Comparison of ENCODE assay signal across 23 mouse cellular contexts in the genomic region with DNA sequence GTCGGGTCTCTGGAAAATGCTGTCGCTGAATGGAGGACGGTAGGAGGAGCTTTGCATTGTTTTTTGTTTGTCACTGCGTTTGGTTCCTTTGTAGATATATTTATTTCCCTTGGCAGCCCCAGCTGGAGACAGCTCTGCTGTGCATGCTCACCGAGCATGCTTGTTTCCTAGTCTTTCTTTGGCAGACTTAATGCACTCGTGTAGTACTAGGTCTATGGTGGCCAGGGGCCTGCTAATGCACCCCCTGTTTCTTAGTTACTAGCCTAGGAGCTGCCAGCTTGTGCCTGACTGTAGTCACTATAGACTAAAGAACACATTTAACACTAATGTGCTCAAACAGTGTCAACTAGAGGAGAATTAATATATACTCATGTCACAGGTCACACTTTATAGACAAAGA. TPM values are rescaled to one million over a fixed set of nuclear protein-coding genes. Genes with fewer than 3 reads are reported as not detected.
A peak's percentile ranks its signal among the peaks of the same experiment; 100 is the strongest.
DNase-seq lines count a peak whose midpoint lies in the region; ATAC-seq and TF ChIP-seq lines count a peak whose summit lies in the region.
"Had no signal": no experiment of that assay in that cellular context is flagged by ENCODE, and none has a peak within 500 bp of the region (broad histone marks: within the 10 kb centered on the region; RNA-seq: fewer than 3 reads in every experiment).

No protein-coding gene starts in this region.

- ATAC-seq in hindbrain, embryonic 13.5 days (ENCODE audit: low FRiP score), result peak; percentile 37; the same call in 1 of the 2 replicates
- no peak for ATAC-seq in hindbrain, embryonic 12.5 days (ENCODE audit: low FRiP score)
- no peak for ATAC-seq in kidney, postnatal 0 days (replicated peaks; ENCODE audit: low FRiP score, low read depth)
- ATAC-seq in midbrain, postnatal 0 days (ENCODE audit: low FRiP score), result no peak
- ATAC-seq in stomach, embryonic 16.5 days (ENCODE audit: insufficient read depth, low FRiP score), result peak; percentile 42; the same call in 1 of the 2 replicates
- ATAC-seq: forebrain, embryonic 15.5 days; liver, postnatal 0 days had no signal

- no peaks in the 10 kb centered on the region for H3K36me3 ChIP-seq in hindbrain, embryonic 13.5 days
- peaks cover 22% of the 10 kb centered on the region; the same call in 1 of the 2 replicates for H3K36me3 ChIP-seq in hindbrain, embryonic 12.5 days
- 0 out of 2 replicates have a peak, but pooled peaks cover 3% of the 10 kb centered on the region for H3K36me3 ChIP-seq in kidney, postnatal 0 days (ENCODE audit: insufficient read depth, low read length)
- no peaks in the 10 kb centered on the region for H3K36me3 ChIP-seq in midbrain, postnatal 0 days (ENCODE audit: insufficient read depth, low read length)
- peaks cover 84% of the 10 kb centered on the region for H3K36me3 ChIP-seq in midbrain, embryonic 10.5 days
- no peaks in the 10 kb centered on the region for H3K36me3 ChIP-seq in stomach, embryonic 16.5 days (ENCODE audit: control insufficient read depth, insufficient read depth, low read length)

- H3K4me2 ChIP-seq in hindbrain, embryonic 13.5 days, result no peak overlapping the region
- no peak overlapping the region for H3K4me2 ChIP-seq in hindbrain, embryonic 12.5 days (replicated peaks)
- H3K4me2 ChIP-seq in kidney, postnatal 0 days (ENCODE audit: low read length), result no peak overlapping the region
- H3K4me2 ChIP-seq in midbrain, postnatal 0 days (ENCODE audit: low read depth, low read length, poor library complexity, severe bottlenecking), result no peak overlapping the region
- no peak overlapping the region for H3K4me2 ChIP-seq in stomach, embryonic 16.5 days (ENCODE audit: low read depth, low read length)
- H3K4me2 ChIP-seq: forebrain, embryonic 15.5 days; limb, embryonic 12.5 days; liver, embryonic 11.5 days; midbrain, embryonic 12.5 days had no signal

- no peak for TF ChIP-seq CTCF in kidney, postnatal 0 days (IDR thresholded peaks at IDR 0.05; ENCODE audit: low read depth)
- TF ChIP-seq CTCF in midbrain, postnatal 0 days (IDR thresholded peaks at IDR 0.05), result no peak

- no peaks in the 10 kb centered on the region for H3K9me3 ChIP-seq in hindbrain, embryonic 13.5 days
- H3K9me3 ChIP-seq in hindbrain, embryonic 12.5 days (replicated peaks), result no peaks in the 10 kb centered on the region
- no peaks in the 10 kb centered on the region for H3K9me3 ChIP-seq in kidney, postnatal 0 days (replicated peaks; ENCODE audit: low read length)
- no peaks in the 10 kb centered on the region for H3K9me3 ChIP-seq in midbrain, postnatal 0 days (ENCODE audit: low read length)
- no peaks in the 10 kb centered on the region for H3K9me3 ChIP-seq in midbrain, embryonic 10.5 days (replicated peaks)
- H3K9me3 ChIP-seq in stomach, embryonic 16.5 days (replicated peaks; ENCODE audit: control insufficient read depth, low read length), result no peaks in the 10 kb centered on the region
- H3K9me3 ChIP-seq: embryonic facial prominence, embryonic 10.5 days; forebrain, embryonic 15.5 days; heart, embryonic 10.5 days; limb, embryonic 12.5 days; midbrain, embryonic 12.5 days had no signal

- H3K9ac ChIP-seq in hindbrain, embryonic 13.5 days, result no peak overlapping the region
- H3K9ac ChIP-seq in hindbrain, embryonic 12.5 days, result no peak overlapping the region
- no peak overlapping the region for H3K9ac ChIP-seq in kidney, postnatal 0 days (ENCODE audit: low read depth, low read length)
- H3K9ac ChIP-seq in midbrain, postnatal 0 days (replicated peaks; ENCODE audit: low read length, poor library complexity, severe bottlenecking), result no peak overlapping the region
- no peak overlapping the region for H3K9ac ChIP-seq in stomach, embryonic 16.5 days (ENCODE audit: low read length)
- H3K9ac ChIP-seq: forebrain, embryonic 15.5 days; limb, embryonic 12.5 days; liver, postnatal 0 days; midbrain, embryonic 12.5 days had no signal

- peak; percentile 51 for DNase-seq in kidney, postnatal 0 days (ENCODE audit: low spot score)
- no peak for DNase-seq in kidney, postnatal 14 days
- DNase-seq in midbrain, postnatal 0 days (ENCODE audit: low spot score), result peak; percentile 30
- DNase-seq in midbrain, embryonic 10.5 days (ENCODE audit: low spot score), result no peak
- no peak for DNase-seq in ovary, postnatal 10 days (ENCODE audit: low spot score)
- DNase-seq: adrenal gland, postnatal 10 days; cerebellum, adult 9-11 months; kidney, adult 8-10 months; kidney, postnatal 36 days; layer of hippocampus, postnatal 36 days; liver, postnatal 0 days; right cerebral cortex, postnatal 14 days; thymus, adult 2 months; thymus, postnatal 4 days had no signal

- no peak overlapping the region for H3K27ac ChIP-seq in hindbrain, embryonic 13.5 days
- H3K27ac ChIP-seq in hindbrain, embryonic 12.5 days, result no peak overlapping the region
- 0 out of 2 replicates have a peak overlapping the region, but pooled peaks have one; percentile 16 for H3K27ac ChIP-seq in kidney, postnatal 0 days
- no peak overlapping the region for H3K27ac ChIP-seq in midbrain, postnatal 0 days (ENCODE audit: low read depth, low read length)
- H3K27ac ChIP-seq in midbrain, embryonic 10.5 days (replicated peaks), result no peak overlapping the region
- H3K27ac ChIP-seq in stomach, embryonic 16.5 days (ENCODE audit: low read length), result peak overlapping the region; percentile 56
- H3K27ac ChIP-seq: embryonic facial prominence, embryonic 10.5 days; forebrain, embryonic 15.5 days; heart, embryonic 10.5 days; limb, embryonic 12.5 days; midbrain, embryonic 12.5 days had no signal

- 51% methylated on average over 6 of the region's 6 CpGs for WGBS in hindbrain, embryonic 13.5 days
- WGBS in hindbrain, embryonic 12.5 days, result 73% methylated on average over 6 of the region's 6 CpGs
- 71% methylated on average over 6 of the region's 6 CpGs for WGBS in kidney, postnatal 0 days
- 67% methylated on average over 6 of the region's 6 CpGs for WGBS in midbrain, postnatal 0 days
- WGBS in midbrain, embryonic 10.5 days, result 88% methylated on average over 6 of the region's 6 CpGs
- 69% methylated on average over 6 of the region's 6 CpGs for WGBS in stomach, embryonic 16.5 days

- no peak overlapping the region for H3K4me3 ChIP-seq in hindbrain, embryonic 13.5 days
- H3K4me3 ChIP-seq in hindbrain, embryonic 12.5 days, result no peak overlapping the region
- H3K4me3 ChIP-seq in kidney, postnatal 0 days (replicated peaks; ENCODE audit: low read depth, low read length), result no peak overlapping the region
- H3K4me3 ChIP-seq in midbrain, postnatal 0 days (ENCODE audit: low read depth, low read length), result no peak overlapping the region
- no peak overlapping the region for H3K4me3 ChIP-seq in midbrain, embryonic 10.5 days
- no peak overlapping the region for H3K4me3 ChIP-seq in stomach, embryonic 16.5 days (replicated peaks; ENCODE audit: low read length)
- H3K4me3 ChIP-seq: embryonic facial prominence, embryonic 10.5 days; forebrain, embryonic 15.5 days; heart, embryonic 10.5 days; limb, embryonic 12.5 days; midbrain, embryonic 12.5 days had no signal

- H3K4me1 ChIP-seq in hindbrain, embryonic 13.5 days (replicated peaks), result 0 out of 2 replicates have a peak, but pooled peaks cover 3% of the 10 kb centered on the region
- no peaks in the 10 kb centered on the region for H3K4me1 ChIP-seq in hindbrain, embryonic 12.5 days
- no peaks in the 10 kb centered on the region for H3K4me1 ChIP-seq in kidney, postnatal 0 days (replicated peaks; ENCODE audit: insufficient read depth, low read length)
- H3K4me1 ChIP-seq in midbrain, postnatal 0 days (ENCODE audit: insufficient read depth, low read length), result no peaks in the 10 kb centered on the region
- no peaks in the 10 kb centered on the region for H3K4me1 ChIP-seq in midbrain, embryonic 10.5 days
- H3K4me1 ChIP-seq in stomach, embryonic 16.5 days (ENCODE audit: control insufficient read depth, insufficient read depth, low read length), result no peaks in the 10 kb centered on the region
- H3K4me1 ChIP-seq: embryonic facial prominence, embryonic 10.5 days; forebrain, embryonic 15.5 days; heart, embryonic 10.5 days; limb, embryonic 12.5 days; midbrain, embryonic 12.5 days had no signal

- H3K27me3 ChIP-seq in hindbrain, embryonic 13.5 days, result no peaks in the 10 kb centered on the region
- H3K27me3 ChIP-seq in hindbrain, embryonic 12.5 days, result no peaks in the 10 kb centered on the region
- H3K27me3 ChIP-seq in kidney, postnatal 0 days (ENCODE audit: insufficient read depth, low read length), result no peaks in the 10 kb centered on the region
- no peaks in the 10 kb centered on the region for H3K27me3 ChIP-seq in midbrain, postnatal 0 days (ENCODE audit: insufficient read depth, low read length)
- no peaks in the 10 kb centered on the region for H3K27me3 ChIP-seq in midbrain, embryonic 10.5 days (ENCODE audit: low read depth, poor library complexity, severe bottlenecking)
- H3K27me3 ChIP-seq in stomach, embryonic 16.5 days (ENCODE audit: control insufficient read depth, insufficient read depth, low read length), result no peaks in the 10 kb centered on the region
- H3K27me3 ChIP-seq: forebrain, embryonic 15.5 days; limb, embryonic 12.5 days; midbrain, embryonic 12.5 days had no signal

RNA-seq across cellular contexts. Expression of gene Kif14, which starts 59.7 kb away (rescaled TPM):
- 1.1 and 1.7 TPM in 2 replicates for polyA plus RNA-seq in hindbrain, embryonic 13.5 days (2015; fragmentation: Nextera tagmentation; extraction: Ambion mirVana)
- 5.3 and 6.4 TPM in 2 replicates for polyA plus RNA-seq in hindbrain, embryonic 12.5 days (2016; fragmentation: Nextera tagmentation; extraction: Ambion mirVana)
- 1.7 and 2.0 TPM in 2 replicates for polyA plus RNA-seq in kidney, postnatal 0 days (2015; fragmentation: Nextera tagmentation; extraction: Ambion mirVana)
- total RNA-seq in midbrain, postnatal 0 days (2014; rRNA removed), result 0.71 and 1.0 TPM in 2 replicates
- 0.28 and 0.72 TPM in 2 replicates for polyA plus RNA-seq in midbrain, postnatal 0 days (2015; fragmentation: Nextera tagmentation; extraction: Ambion mirVana)
- 7.1 and 8.3 TPM in 2 replicates for polyA plus RNA-seq in midbrain, embryonic 10.5 days (2016; fragmentation: Nextera tagmentation; extraction: Ambion mirVana)
- 4.3 and 5.2 TPM in 2 replicates for polyA plus RNA-seq in stomach, embryonic 16.5 days (2015; fragmentation: Nextera tagmentation; extraction: Ambion mirVana)

Comparison
In these comparisons a context has a peak if more than half of its experiments do, and no peak if none do; other contexts are left out.
1. ATAC-seq: peak in hindbrain, embryonic 13.5 days (single experiment) and stomach, embryonic 16.5 days (single experiment); none in hindbrain, embryonic 12.5 days (single experiment), kidney, postnatal 0 days (single experiment) and midbrain, postnatal 0 days (single experiment).
2. DNase-seq: peak in kidney, postnatal 0 days (single experiment) and midbrain, postnatal 0 days (single experiment); none in kidney, postnatal 14 days (single experiment), midbrain, embryonic 10.5 days (single experiment) and ovary, postnatal 10 days (single experiment).
3. H3K27ac ChIP-seq: peak in kidney, postnatal 0 days (single experiment) and stomach, embryonic 16.5 days (single experiment); none in hindbrain, embryonic 13.5 days (single experiment), hindbrain, embryonic 12.5 days (single experiment), midbrain, postnatal 0 days (single experiment) and midbrain, embryonic 10.5 days (single experiment).